Mouse (Mus musculus) adipose tissue, adult 10 weeks (tissue): ENCODE data around the gene Gm6793. TPM values are rescaled to one million over a fixed set of nuclear protein-coding genes. Genes with fewer than 3 reads are reported as not detected.

Experiments
- polyA plus RNA-seq: library from polyadenylated mRNA; stranded (reverse); fragments of 350-450 nt; fragmentation: Illumina TruSeq; extraction: RNeasy Lipid Tissue Mini Kit (QIAGEN cat#74804); gene quantifications from one replicate; pipeline ENCODE4 v1.2.3, GENCODE M21; 2014; ENCODE audit warnings: low read depth, low replicate concordance

The Gm6793 gene
- polyA plus RNA-seq = not detected

DNA sequence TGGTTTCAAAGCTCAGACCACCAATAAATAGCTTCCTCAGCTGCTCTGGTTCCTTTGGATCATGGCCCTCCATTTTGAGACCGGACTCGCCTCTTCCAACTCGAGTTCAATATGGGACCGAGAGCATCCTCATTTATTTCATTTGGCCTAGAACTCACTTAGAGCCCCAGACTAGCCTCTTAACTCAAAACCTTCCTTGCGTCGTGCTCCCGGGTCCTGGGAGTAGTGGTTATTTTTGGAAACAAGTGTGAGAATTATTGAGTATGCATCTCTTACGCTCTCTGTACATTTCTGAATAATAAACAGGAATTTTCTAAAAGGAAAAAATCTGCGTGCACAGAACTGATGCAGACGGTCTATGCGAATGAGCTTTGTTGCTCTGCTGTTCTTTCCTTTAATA, at the start of gene Gm6793:
Gene Gm6793 (minus strand): TSS at position 101 of the 400 bp plus-strand sequence.

GRCm38 (mm10) chr8:112010997-112011815, 3.6 kb downstream of the Gm6793 start, which contains the start of the genes Kars and Terf2ip:
TSS of gene Kars (minus strand) at chr8:112011323.
TSS of gene Terf2ip (plus strand) at chr8:112011398.

DNA sequence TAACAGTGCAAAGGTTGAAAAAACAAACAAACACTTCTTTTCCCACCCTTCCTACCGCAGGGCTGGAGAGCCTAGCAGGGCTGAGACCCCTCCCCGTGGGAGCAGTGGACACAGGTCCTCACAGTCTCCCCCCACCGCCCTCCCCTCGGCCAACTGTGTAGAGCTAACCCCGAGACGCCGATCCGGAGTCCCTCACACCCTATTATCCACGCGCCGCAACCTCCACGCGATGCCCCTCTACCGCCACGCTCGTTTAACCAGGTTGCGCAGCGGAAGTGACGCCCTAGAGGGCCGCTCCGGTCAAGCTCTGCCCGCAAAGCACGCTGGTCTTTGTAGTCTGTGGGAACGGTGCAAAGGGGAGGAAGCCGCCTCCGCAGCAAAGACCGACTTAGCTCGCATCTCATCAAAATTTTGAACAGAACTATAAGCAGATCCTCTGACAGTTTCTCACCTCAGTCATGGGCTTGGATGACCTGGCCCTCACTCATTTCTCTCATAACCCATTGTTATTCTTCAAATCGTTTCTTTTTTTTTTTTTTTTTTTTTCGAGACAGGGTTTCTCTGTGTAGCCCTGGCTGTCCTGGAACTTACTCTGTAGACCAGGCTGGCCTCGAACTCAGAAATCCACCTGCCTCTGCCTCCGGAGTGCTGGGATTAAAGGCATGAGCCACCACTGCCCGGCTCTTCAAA, 22.7 kb downstream of the Gm6793 start, which contains the start of gene Adat1:
Gene Adat1 (minus strand): TSS at position 290 of the 690 bp plus-strand sequence.

Other genes starting within 250 kb of the Gm6793 start
- gene Cfdp1, start 160.7 kb downstream of the Gm6793 start, polyA plus RNA-seq = 80.8 TPM
- gene Tmem170, start 138.3 kb downstream of the Gm6793 start, polyA plus RNA-seq = 8.6 TPM
- gene Chst5, start 104.6 kb downstream of the Gm6793 start, polyA plus RNA-seq = not detected
- gene Tmem231, start 81.2 kb downstream of the Gm6793 start, polyA plus RNA-seq = 11.7 TPM
- gene Gabarapl2, start 74.3 kb downstream of the Gm6793 start, polyA plus RNA-seq = 137 TPM
- 5.9 TPM for gene Adat1, start 22.7 kb downstream of the Gm6793 start, polyA plus RNA-seq
- 61.8 TPM for gene Kars, start 3.7 kb downstream of the Gm6793 start, polyA plus RNA-seq
- 16.7 TPM for gene Terf2ip, start 3.6 kb downstream of the Gm6793 start, polyA plus RNA-seq